Mouse (Mus musculus): Measurements from ENCODE around the gene Usp6nl. TPM values are rescaled to one million over a fixed set of nuclear protein-coding genes. Genes with fewer than 3 reads are reported as not detected.
A peak's percentile ranks its signal among the peaks of the same experiment; 100 is the strongest.

The Usp6nl gene
- polyA plus RNA-seq, 1 experiment from 2014 or later, result 8.9 TPM

GRCm38 (mm10) chr2:6284784-6285183 is 37.7 kb upstream of the Usp6nl start:
- Histone ChIP-seq H3K9me3 (ENCODE audit: control insufficient read depth, low read length) (no peaks in the 10 kb centered on the region), H3K4me3 (ENCODE audit: low read depth, low read length) (no peak overlapping the region), H3K27me3 (ENCODE audit: control insufficient read depth, insufficient read depth, low read length) (no peaks in the 10 kb centered on the region), H3K27ac (replicated peaks) (no peak overlapping the region), H3K36me3 (ENCODE audit: control insufficient read depth, insufficient read depth, low read length) (no peaks in the 10 kb centered on the region), H3K9ac (ENCODE audit: low read length) (no peak overlapping the region), H3K4me2 (replicated peaks; ENCODE audit: low read depth) (no peak overlapping the region), H3K4me1 (replicated peaks; ENCODE audit: control insufficient read depth, insufficient read depth) (no peaks in the 10 kb centered on the region)
- no peak for TF ChIP-seq CTCF (IDR thresholded peaks at IDR 0.05; ENCODE audit: low read depth)
- no peak for TF ChIP-seq EP300 (optimal IDR thresholded peaks at IDR 0.05)
- WGBS, result 59% methylated on average over 3 of the region's 3 CpGs
- ATAC-seq (ENCODE audit: low FRiP score, low TSS enrichment) (no peak), DNase-seq (ENCODE audit: low spot score) (no peak)

GRCm38 (mm10) chr2:6285794-6286193 is 36.7 kb upstream of the Usp6nl start:
- Histone ChIP-seq H3K4me3 (ENCODE audit: low read depth, low read length) (no peak overlapping the region), H3K4me2 (replicated peaks; ENCODE audit: low read depth) (no peak overlapping the region), H3K27ac (replicated peaks) (no peak overlapping the region), H3K36me3 (ENCODE audit: control insufficient read depth, insufficient read depth, low read length) (no peaks in the 10 kb centered on the region), H3K9me3 (ENCODE audit: control insufficient read depth, low read length) (no peaks in the 10 kb centered on the region), H3K4me1 (replicated peaks; ENCODE audit: control insufficient read depth, insufficient read depth) (no peaks in the 10 kb centered on the region), H3K9ac (ENCODE audit: low read length) (no peak overlapping the region), H3K27me3 (ENCODE audit: control insufficient read depth, insufficient read depth, low read length) (no peaks in the 10 kb centered on the region)
- no peak for TF ChIP-seq CTCF (IDR thresholded peaks at IDR 0.05; ENCODE audit: low read depth)
- TF ChIP-seq EP300 (optimal IDR thresholded peaks at IDR 0.05), result no peak
- DNase-seq (ENCODE audit: low spot score) (no peak), ATAC-seq (ENCODE audit: low FRiP score, low TSS enrichment) (no peak)
- 79% methylated on average over 1 of the region's 1 CpGs for WGBS

GRCm38 (mm10) chr2:6293825-6294444 is 28.5 kb upstream of the Usp6nl start:
- H3K9ac ChIP-seq (ENCODE audit: low read length), result no peak overlapping the region
- H3K27ac ChIP-seq (replicated peaks), result no peak overlapping the region; the same call in 1 of the 2 replicates
- no peaks in the 10 kb centered on the region for H3K27me3 ChIP-seq (ENCODE audit: control insufficient read depth, insufficient read depth, low read length)
- H3K4me2 ChIP-seq (replicated peaks; ENCODE audit: low read depth), result no peak overlapping the region
- DNase-seq (ENCODE audit: low spot score) (peak; percentile 32), ATAC-seq (ENCODE audit: low FRiP score, low TSS enrichment) (peak; percentile 72; the same call in 1 of the 2 replicates)
- no peak overlapping the region for H3K4me3 ChIP-seq (ENCODE audit: low read depth, low read length)
- H3K36me3 ChIP-seq (ENCODE audit: control insufficient read depth, insufficient read depth, low read length), result no peaks in the 10 kb centered on the region
- TF ChIP-seq CTCF (IDR thresholded peaks at IDR 0.05; ENCODE audit: low read depth) (no peak), EP300 (optimal IDR thresholded peaks at IDR 0.05) (no peak)
- no peaks in the 10 kb centered on the region for H3K9me3 ChIP-seq (ENCODE audit: control insufficient read depth, low read length)
- H3K4me1 ChIP-seq (replicated peaks; ENCODE audit: control insufficient read depth, insufficient read depth), result no peaks in the 10 kb centered on the region; the same call in 1 of the 2 replicates
- 58% methylated on average over 11 of the region's 11 CpGs for WGBS

GRCm38 (mm10) chr2:6294993-6295628 is 27.4 kb upstream of the Usp6nl start:
- H3K4me2 ChIP-seq (replicated peaks; ENCODE audit: low read depth), result no peak overlapping the region
- ATAC-seq (ENCODE audit: low FRiP score, low TSS enrichment), result peak; percentile 77
- H3K4me1 ChIP-seq (replicated peaks; ENCODE audit: control insufficient read depth, insufficient read depth), result no peaks in the 10 kb centered on the region; the same call in 1 of the 2 replicates
- no peaks in the 10 kb centered on the region for H3K36me3 ChIP-seq (ENCODE audit: control insufficient read depth, insufficient read depth, low read length)
- H3K9me3 ChIP-seq (ENCODE audit: control insufficient read depth, low read length), result no peaks in the 10 kb centered on the region
- WGBS, result 51% methylated on average over 7 of the region's 7 CpGs
- TF ChIP-seq CTCF (IDR thresholded peaks at IDR 0.05; ENCODE audit: low read depth), result no peak
- no peak for TF ChIP-seq EP300 (optimal IDR thresholded peaks at IDR 0.05)
- no peak overlapping the region for H3K27ac ChIP-seq (replicated peaks)
- no peaks in the 10 kb centered on the region for H3K27me3 ChIP-seq (ENCODE audit: control insufficient read depth, insufficient read depth, low read length)
- no peak overlapping the region for H3K4me3 ChIP-seq (ENCODE audit: low read depth, low read length)
- H3K9ac ChIP-seq (ENCODE audit: low read length), result no peak overlapping the region
- no peak for DNase-seq (ENCODE audit: low spot score)

GRCm38 (mm10) chr2:6304768-6305167 is 17.7 kb upstream of the Usp6nl start:
- Histone ChIP-seq H3K4me2 (replicated peaks; ENCODE audit: low read depth) (no peak overlapping the region), H3K27ac (replicated peaks) (no peak overlapping the region), H3K9ac (ENCODE audit: low read length) (no peak overlapping the region), H3K27me3 (ENCODE audit: control insufficient read depth, insufficient read depth, low read length) (no peaks in the 10 kb centered on the region), H3K36me3 (ENCODE audit: control insufficient read depth, insufficient read depth, low read length) (no peaks in the 10 kb centered on the region), H3K9me3 (ENCODE audit: control insufficient read depth, low read length) (no peaks in the 10 kb centered on the region), H3K4me1 (replicated peaks; ENCODE audit: control insufficient read depth, insufficient read depth) (no peaks in the 10 kb centered on the region), H3K4me3 (ENCODE audit: low read depth, low read length) (no peak overlapping the region)
- ATAC-seq (ENCODE audit: low FRiP score, low TSS enrichment) (no peak), DNase-seq (ENCODE audit: low spot score) (no peak)
- TF ChIP-seq CTCF (IDR thresholded peaks at IDR 0.05; ENCODE audit: low read depth) (no peak), EP300 (optimal IDR thresholded peaks at IDR 0.05) (no peak)
- WGBS, result 69% methylated on average over 4 of the region's 4 CpGs

DNA sequence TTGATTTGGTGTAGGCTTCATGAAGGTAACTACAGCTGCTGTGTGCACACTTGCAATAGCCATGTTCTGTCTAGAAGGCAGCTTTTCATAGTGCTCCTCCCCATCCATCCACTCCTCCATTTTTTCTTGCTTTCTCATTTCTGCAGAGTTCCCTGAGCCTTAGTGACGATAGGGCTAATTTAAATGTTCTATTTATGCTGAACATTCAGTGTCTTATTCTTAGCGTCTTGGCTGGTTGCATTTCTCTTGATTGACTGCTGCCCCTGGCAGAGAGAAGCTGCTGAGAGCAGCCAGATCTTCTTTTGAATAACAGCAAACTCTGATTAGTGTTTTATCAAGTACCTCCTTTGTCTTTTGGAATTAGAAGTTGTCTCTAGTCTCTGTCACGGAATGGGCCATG is 15.6 kb upstream of the Usp6nl start:
- Histone ChIP-seq H3K9ac (ENCODE audit: low read length) (no peak overlapping the region), H3K27me3 (ENCODE audit: control insufficient read depth, insufficient read depth, low read length) (no peaks in the 10 kb centered on the region), H3K4me3 (ENCODE audit: low read depth, low read length) (no peak overlapping the region), H3K4me1 (replicated peaks; ENCODE audit: control insufficient read depth, insufficient read depth) (no peaks in the 10 kb centered on the region), H3K36me3 (ENCODE audit: control insufficient read depth, insufficient read depth, low read length) (no peaks in the 10 kb centered on the region), H3K9me3 (ENCODE audit: control insufficient read depth, low read length) (no peaks in the 10 kb centered on the region), H3K27ac (replicated peaks) (no peak overlapping the region), H3K4me2 (replicated peaks; ENCODE audit: low read depth) (no peak overlapping the region)
- TF ChIP-seq EP300 (optimal IDR thresholded peaks at IDR 0.05) (no peak), CTCF (IDR thresholded peaks at IDR 0.05; ENCODE audit: low read depth) (no peak)
- WGBS, result 76% methylated on average over 3 of the region's 3 CpGs
- ATAC-seq (ENCODE audit: low FRiP score, low TSS enrichment), result no peak
- no peak for DNase-seq (ENCODE audit: low spot score)

Data from stomach, postnatal 0 days (tissue).